Mouse (Mus musculus): ENCODE data around the gene Rab19.
"Not testable (repeated sequence)": the region's sequence is repeated elsewhere in the genome, so short reads cannot be mapped to it uniquely, and the experiment has no call there.

Gene Rab19

GRCm38 (mm10) chr6:39380276-39380675 is 699 bp upstream of the Rab19 start:
- no peak for DNase-seq

GRCm38 (mm10) chr6:39389988-39390387 is 9.0 kb downstream of the Rab19 start:
- no peak for DNase-seq

- DNase-seq = no peak
These were observed 14.5 kb downstream of the Rab19 start for GRCm38 (mm10) chr6:39395471-39395870.

GRCm38 (mm10) chr6:39395916-39396315 is 14.9 kb downstream of the Rab19 start:
- DNase-seq = no peak

DNA sequence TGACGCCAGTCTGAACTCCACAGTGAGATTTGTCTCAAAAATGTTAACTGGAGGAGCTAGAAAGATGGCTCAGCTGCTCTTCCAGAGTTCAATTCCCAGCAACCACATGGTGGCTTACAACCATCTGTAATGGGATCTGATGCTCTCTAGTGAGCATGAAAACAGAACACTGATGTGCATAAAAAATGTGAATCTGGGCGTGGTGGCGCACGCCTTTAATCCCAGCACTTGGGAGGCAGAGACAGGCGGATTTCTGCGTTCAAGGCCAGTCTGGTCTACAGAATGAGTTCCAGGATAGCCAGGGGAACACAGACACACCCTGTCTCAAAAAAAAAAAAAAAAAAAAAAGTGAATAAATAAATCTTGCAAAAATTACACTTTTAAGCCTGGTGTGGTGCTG is 16.1 kb downstream of the Rab19 start:
- DNase-seq = no peak

- DNase-seq = no peak
These were observed 17.4 kb downstream of the Rab19 start for GRCm38 (mm10) chr6:39398342-39398741.

- no peak for DNase-seq
These were observed 19.4 kb downstream of the Rab19 start for GRCm38 (mm10) chr6:39400343-39400742.

GRCm38 (mm10) chr6:39403136-39403535 is 22.2 kb downstream of the Rab19 start:
- DNase-seq = no peak

DNA sequence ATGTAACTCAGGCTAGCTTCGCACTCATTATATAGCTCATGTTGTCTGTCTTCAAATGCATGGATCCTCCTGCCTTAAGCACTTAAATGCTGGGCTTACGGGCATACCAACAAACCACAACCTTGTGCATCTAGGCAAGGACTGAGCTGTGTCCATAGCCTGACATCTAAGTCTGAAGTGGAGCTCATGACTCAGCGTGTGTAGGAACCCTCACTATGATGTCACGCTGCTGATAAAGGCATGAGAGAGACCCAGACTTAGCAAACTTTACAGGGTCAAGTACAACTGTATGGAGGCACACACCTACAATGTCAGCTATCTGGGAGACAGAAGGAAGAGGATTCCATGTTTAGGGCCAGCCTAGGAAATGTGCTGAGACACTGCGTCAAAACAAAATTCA is 25.5 kb downstream of the Rab19 start:
- no peak for DNase-seq

- DNase-seq = no peak
These were observed 33.1 kb downstream of the Rab19 start for GRCm38 (mm10) chr6:39414106-39414505.

DNA sequence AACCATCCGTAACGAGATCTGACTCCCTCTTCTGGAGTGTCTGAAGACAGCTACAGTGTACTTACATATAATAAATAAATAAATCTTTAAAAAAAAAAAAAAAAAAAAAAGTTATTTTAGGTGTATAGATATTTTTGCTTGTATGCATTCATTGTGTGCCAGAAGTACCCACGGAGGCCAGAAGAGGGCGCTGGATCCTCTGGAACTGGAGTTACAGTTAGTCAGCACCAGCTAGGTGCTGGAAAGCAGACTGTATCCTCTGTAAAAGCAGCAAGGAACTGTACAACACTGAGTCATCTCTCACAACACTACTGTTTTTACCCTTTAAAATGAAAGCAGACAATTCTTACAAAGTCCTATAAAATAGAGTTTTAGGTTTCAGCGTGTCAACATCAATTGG is 34.8 kb downstream of the Rab19 start:
- DNase-seq = peak; percentile 84

GRCm38 (mm10) chr6:39416654-39417053 is 35.7 kb downstream of the Rab19 start:
- not testable (repeated sequence) for DNase-seq

DNA sequence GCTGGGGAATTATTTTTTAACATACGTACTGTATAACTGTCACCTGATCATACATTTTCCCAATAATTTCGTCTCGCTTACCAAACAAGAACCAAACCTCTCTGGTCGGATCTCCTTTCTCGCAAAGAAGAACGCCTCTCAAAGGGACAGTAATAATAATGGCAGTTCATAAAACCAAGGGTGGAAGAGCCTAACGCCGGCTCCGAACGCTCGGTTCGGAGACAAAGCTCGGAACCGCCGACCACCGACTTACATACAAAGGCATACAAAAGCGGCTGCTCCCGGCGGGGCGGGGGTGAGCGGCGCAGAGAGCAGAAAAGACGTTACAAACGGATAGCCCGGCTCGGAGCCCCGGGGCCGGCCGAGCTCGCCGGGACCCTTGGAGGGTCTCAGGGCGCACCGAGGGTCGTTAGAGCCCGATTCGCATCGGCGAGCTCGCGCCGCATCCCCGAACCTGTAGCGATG is 38.4 kb downstream of the Rab19 start:
- DNase-seq = no peak

GRCm38 (mm10) chr6:39419851-39420721 is 39.1 kb downstream of the Rab19 start, which contains the start of gene Mkrn1:
Gene Mkrn1 (minus strand): TSS chr6:39420462.
- peak; percentile 80 for DNase-seq

DNA sequence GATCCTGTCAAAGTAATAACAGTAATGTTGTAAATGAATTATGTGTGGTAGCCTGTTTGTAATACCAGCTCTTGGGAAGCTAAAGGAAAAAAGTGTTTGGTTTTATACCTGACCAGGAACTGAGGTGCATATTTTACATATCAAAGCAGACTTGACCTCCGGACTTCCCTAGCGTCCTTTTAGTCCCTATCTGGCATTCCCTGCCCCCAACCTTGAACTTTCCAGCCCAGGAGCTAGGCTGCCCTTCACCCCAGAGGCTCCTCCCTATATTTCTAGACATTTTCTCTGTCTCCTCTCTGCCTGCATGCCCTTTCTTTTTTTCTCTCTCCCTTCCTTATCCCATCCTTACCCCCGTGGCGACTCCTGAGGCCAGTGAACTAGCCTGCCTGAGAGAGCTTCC is 39.9 kb downstream of the Rab19 start:
- DNase-seq = no peak

- DNase-seq = no peak
These were observed 42.2 kb downstream of the Rab19 start for GRCm38 (mm10) chr6:39423130-39423551.

DNA sequence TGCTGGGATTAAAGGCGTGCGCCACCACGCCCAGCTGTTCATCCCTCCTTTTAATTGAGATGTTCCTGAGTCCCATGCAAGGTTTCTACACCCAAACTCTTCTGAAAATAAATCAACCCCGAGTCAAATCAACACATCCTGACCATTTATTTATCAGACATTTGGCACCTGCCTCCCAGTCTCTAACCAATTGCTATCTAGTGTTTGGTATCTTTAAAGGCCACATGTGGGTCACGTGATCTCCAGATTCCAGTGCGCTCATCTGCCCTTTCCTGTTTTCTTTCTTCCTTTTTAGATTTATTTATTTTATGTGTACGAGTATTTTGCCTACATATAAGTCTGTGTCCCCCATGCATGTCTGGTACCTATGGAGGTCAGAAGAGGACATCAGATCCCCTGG is 42.7 kb downstream of the Rab19 start:
- no peak for DNase-seq

DNA sequence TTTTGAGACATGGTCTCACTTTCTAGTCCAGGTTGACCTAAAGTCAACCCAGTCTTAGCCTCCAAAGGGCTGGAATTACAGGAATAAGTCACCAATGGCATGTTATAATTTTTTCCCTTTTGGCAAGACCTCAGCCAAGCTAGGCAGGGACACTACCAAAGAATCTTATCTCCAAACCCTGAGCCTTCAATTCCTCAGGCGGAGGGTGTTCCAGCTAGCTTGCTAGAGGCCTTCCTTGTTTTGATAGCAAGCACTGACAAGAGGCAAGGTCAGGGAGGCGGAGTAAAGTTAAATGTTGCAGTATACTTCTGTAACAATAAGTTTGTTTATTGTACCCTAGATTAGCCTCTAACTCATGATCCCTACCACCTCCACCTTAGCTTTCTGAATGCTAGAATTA is 44.2 kb downstream of the Rab19 start:
- no peak for DNase-seq

- no peak for DNase-seq
These were observed 45.8 kb downstream of the Rab19 start for GRCm38 (mm10) chr6:39426725-39427124.

- DNase-seq = no peak
These were observed 46.5 kb downstream of the Rab19 start for GRCm38 (mm10) chr6:39427276-39428003.

DNA sequence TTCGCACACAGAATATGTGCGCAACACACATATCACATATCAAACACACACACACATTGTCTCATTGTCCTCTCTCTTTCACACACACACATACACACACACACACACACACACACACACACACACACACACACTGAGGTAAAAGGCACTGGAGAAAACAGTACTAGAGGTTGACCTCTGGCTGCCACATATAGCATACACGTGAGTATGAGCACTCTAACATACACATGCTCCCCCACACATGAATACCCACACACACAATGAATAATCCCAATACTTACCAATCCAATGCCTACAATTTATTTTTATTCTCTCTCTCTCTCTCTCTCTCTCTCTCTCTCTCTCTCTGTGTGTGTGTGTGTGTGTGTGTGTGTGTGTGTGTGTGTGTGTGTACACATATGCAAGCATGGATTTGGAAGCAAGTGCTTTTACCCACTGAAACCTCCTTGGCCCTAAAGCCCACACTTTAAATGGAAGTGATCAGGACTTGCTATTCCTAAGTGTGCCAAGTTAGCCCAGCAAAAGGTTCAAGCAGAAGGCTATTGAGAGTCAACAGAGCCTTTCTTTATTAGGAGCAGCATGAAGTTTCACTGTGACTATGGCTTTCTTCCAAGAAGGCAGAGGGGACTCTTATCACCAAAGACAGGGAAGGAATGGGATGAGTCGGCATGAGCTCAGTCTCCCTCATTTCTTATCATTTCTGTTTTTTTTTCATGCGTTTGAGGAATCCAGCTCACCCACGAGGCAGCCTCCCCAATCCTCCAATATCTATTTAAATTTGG is 48.2 kb downstream of the Rab19 start:
- no peak for DNase-seq

- DNase-seq = no peak
These were observed 49.7 kb downstream of the Rab19 start for GRCm38 (mm10) chr6:39430722-39431121.

- no peak for DNase-seq
These were observed 52.2 kb downstream of the Rab19 start for GRCm38 (mm10) chr6:39433174-39433573.

All from right cerebral cortex, postnatal 14 days (tissue).